Comparison of ENCODE assay signal across 10 mouse cellular contexts in the genomic region with DNA sequence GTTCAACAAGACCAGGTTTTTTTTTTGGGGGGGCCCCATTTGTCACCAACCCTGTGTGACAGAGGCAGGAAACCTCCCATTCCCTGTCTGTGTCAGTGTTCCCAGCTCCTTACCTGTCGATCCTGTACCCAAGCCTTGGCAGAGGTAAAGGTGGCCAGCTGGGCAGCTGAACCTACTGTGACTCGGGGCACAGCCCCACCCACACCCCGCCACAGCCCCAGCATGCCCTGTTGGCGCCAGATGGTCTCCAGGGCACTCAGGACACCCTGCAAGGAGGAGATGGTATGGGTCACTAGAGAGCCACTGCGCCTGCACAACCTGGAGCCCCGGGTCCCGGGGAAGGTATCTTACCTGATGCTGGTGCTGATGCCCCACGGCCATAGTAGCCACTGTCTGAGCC. TPM values are rescaled to one million over a fixed set of nuclear protein-coding genes. Genes with fewer than 3 reads are reported as not detected.
"Had no signal": no experiment of that assay in that cellular context is flagged by ENCODE, and none has a peak within 500 bp of the region (broad histone marks: within the 10 kb centered on the region; RNA-seq: fewer than 3 reads in every experiment).

No protein-coding gene starts in this region.

- DNase-seq: kidney, postnatal 14 days; left cerebral cortex, postnatal 4 days; lung, adult 18-20 months; right cerebral cortex, postnatal 14 days; thymus, adult 2 months; thymus, postnatal 25 days had no signal

- H3K9me3 ChIP-seq: limb, embryonic 13.5 days; midbrain, embryonic 13.5 days had no signal

- H3K4me2 ChIP-seq: limb, embryonic 13.5 days; midbrain, embryonic 13.5 days had no signal

- ATAC-seq: midbrain, embryonic 13.5 days had no signal

- H3K4me3 ChIP-seq: limb, embryonic 13.5 days; midbrain, embryonic 13.5 days had no signal

- H3K27ac ChIP-seq: limb, embryonic 13.5 days; liver, embryonic 14.5 days; midbrain, embryonic 13.5 days had no signal

- H3K27me3 ChIP-seq: limb, embryonic 13.5 days had no signal

- H3K9ac ChIP-seq: limb, embryonic 13.5 days; liver, embryonic 14.5 days; midbrain, embryonic 13.5 days had no signal

RNA-seq across cellular contexts. Expression of a gene that starts 1.5 kb away (rescaled TPM):
- polyA plus RNA-seq: limb, embryonic 13.5 days; neural tube, embryonic 14.5 days had no signal
